Mouse (Mus musculus): Measurements from ENCODE around the gene 4933424G06Rik. TPM values are rescaled to one million over a fixed set of nuclear protein-coding genes. Genes with fewer than 3 reads are reported as not detected.

The 4933424G06Rik gene
- polyA plus RNA-seq, 1 experiment from 2014 or later: not detected

DNA sequence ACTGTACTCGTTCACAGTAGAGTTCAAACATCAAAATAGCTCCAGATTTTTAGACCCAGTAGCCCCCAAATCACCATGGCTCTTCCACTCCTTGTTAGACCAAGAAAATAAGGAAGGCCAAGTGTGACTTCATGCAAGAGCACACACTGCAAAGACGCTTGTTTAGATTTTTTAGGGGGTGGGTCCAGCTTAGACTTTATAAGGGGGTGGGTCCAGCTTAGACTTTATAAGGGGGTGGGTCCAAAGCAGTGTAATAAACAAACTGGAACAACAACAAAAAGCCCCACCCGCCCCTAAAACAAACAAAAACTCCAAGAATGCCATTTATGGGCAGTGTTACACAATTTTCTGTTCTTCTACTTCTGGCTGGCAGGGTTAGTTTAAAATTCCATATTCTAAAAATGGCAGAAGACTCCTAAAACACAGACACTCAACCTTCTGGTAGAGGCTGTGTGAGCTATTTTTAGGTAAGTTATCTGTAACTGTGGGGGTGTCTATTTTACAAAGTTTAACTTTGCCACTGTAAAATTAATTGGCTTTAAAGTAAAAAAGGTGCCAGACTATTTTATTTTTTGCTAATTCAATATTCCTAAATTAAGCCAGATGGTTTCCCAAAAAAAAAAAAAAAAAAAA, 90.5 kb downstream of the 4933424G06Rik start:
- H3K36me3 ChIP-seq (ENCODE audit: control insufficient read depth, insufficient read depth): peaks cover 56% of the 10 kb centered on the region
- no peak overlapping the region for H3K4me2 ChIP-seq (ENCODE audit: low read depth, low read length)
- no peaks in the 10 kb centered on the region for H3K27me3 ChIP-seq (ENCODE audit: control insufficient read depth, insufficient read depth, low read length)
- no peak overlapping the region for H3K9ac ChIP-seq (ENCODE audit: low read length)
- H3K9me3 ChIP-seq (replicated peaks; ENCODE audit: control insufficient read depth, low read length): no peaks in the 10 kb centered on the region
- no peak for ATAC-seq (replicated peaks; ENCODE audit: extremely low read depth, insufficient read depth, low FRiP score)
- WGBS: 69% methylated on average over 3 of the region's 3 CpGs
- no peak overlapping the region for H3K4me3 ChIP-seq (ENCODE audit: low read length)
- H3K4me1 ChIP-seq (ENCODE audit: control insufficient read depth, insufficient read depth, low read length): peaks cover 2% of the 10 kb centered on the region; the same call in 1 of the 2 replicates
- no peak overlapping the region for H3K27ac ChIP-seq (ENCODE audit: low read length)

- Histone ChIP-seq H3K27me3 (ENCODE audit: control insufficient read depth, insufficient read depth, low read length) (no peaks in the 10 kb centered on the region), H3K4me2 (ENCODE audit: low read depth, low read length) (no peak overlapping the region), H3K9ac (ENCODE audit: low read length) (no peak overlapping the region), H3K4me3 (ENCODE audit: low read length) (no peak overlapping the region), H3K9me3 (replicated peaks; ENCODE audit: control insufficient read depth, low read length) (no peaks in the 10 kb centered on the region), H3K27ac (ENCODE audit: low read length) (no peak overlapping the region), H3K36me3 (ENCODE audit: control insufficient read depth, insufficient read depth) (peaks cover 48% of the 10 kb centered on the region), H3K4me1 (ENCODE audit: control insufficient read depth, insufficient read depth, low read length) (peaks cover 2% of the 10 kb centered on the region; the same call in 1 of the 2 replicates)
- ATAC-seq (replicated peaks; ENCODE audit: extremely low read depth, insufficient read depth, low FRiP score): no peak
- whole genome bisulfite sequencing: 68% methylated on average over 9 of the region's 9 CpGs
These were observed 94.3 kb downstream of the 4933424G06Rik start for GRCm38 (mm10) chr1:36804259-36804658.

DNA sequence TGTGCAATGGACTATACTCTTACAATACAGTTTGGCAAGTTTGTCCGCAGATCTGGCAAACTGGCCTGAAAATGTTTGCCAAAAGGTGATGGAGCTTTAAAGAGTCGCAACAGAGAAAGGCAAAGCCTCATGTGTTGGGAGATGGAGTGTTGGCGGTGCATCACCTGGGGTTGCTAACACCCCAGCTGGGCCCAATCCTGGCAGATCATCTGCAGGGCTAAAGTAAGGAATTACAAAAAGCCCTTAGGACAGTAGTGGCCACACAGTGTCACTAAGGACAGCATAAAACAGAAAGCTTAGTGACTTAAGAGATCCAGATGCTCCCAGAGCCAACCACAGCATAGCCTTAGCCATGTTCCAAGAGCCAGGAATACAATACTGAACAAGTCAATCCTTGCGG, 94.9 kb downstream of the 4933424G06Rik start:
- H3K9ac ChIP-seq (ENCODE audit: low read length): no peak overlapping the region
- ATAC-seq (replicated peaks; ENCODE audit: extremely low read depth, insufficient read depth, low FRiP score): no peak
- H3K9me3 ChIP-seq (replicated peaks; ENCODE audit: control insufficient read depth, low read length): no peaks in the 10 kb centered on the region
- H3K4me1 ChIP-seq (ENCODE audit: control insufficient read depth, insufficient read depth, low read length): peaks cover 2% of the 10 kb centered on the region; the same call in 1 of the 2 replicates
- H3K27ac ChIP-seq (ENCODE audit: low read length): no peak overlapping the region
- H3K4me3 ChIP-seq (ENCODE audit: low read length): no peak overlapping the region
- WGBS: 86% methylated on average over 4 of the region's 4 CpGs
- no peak overlapping the region for H3K4me2 ChIP-seq (ENCODE audit: low read depth, low read length)
- H3K27me3 ChIP-seq (ENCODE audit: control insufficient read depth, insufficient read depth, low read length): no peaks in the 10 kb centered on the region
- H3K36me3 ChIP-seq (ENCODE audit: control insufficient read depth, insufficient read depth): peaks cover 44% of the 10 kb centered on the region

- no peaks in the 10 kb centered on the region for H3K27me3 ChIP-seq (ENCODE audit: control insufficient read depth, insufficient read depth, low read length)
- ATAC-seq (replicated peaks; ENCODE audit: extremely low read depth, insufficient read depth, low FRiP score): no peak
- H3K4me2 ChIP-seq (ENCODE audit: low read depth, low read length): no peak overlapping the region
- H3K36me3 ChIP-seq (ENCODE audit: control insufficient read depth, insufficient read depth): peaks cover 54% of the 10 kb centered on the region
- H3K4me3 ChIP-seq (ENCODE audit: low read length): no peak overlapping the region
- H3K4me1 ChIP-seq (ENCODE audit: control insufficient read depth, insufficient read depth, low read length): no peaks in the 10 kb centered on the region
- no peak overlapping the region for H3K9ac ChIP-seq (ENCODE audit: low read length)
- 97% methylated on average over 7 of the region's 7 CpGs for WGBS
- no peaks in the 10 kb centered on the region for H3K9me3 ChIP-seq (replicated peaks; ENCODE audit: control insufficient read depth, low read length)
- H3K27ac ChIP-seq (ENCODE audit: low read length): no peak overlapping the region
These were observed 96.4 kb downstream of the 4933424G06Rik start for GRCm38 (mm10) chr1:36806181-36806905.

DNA sequence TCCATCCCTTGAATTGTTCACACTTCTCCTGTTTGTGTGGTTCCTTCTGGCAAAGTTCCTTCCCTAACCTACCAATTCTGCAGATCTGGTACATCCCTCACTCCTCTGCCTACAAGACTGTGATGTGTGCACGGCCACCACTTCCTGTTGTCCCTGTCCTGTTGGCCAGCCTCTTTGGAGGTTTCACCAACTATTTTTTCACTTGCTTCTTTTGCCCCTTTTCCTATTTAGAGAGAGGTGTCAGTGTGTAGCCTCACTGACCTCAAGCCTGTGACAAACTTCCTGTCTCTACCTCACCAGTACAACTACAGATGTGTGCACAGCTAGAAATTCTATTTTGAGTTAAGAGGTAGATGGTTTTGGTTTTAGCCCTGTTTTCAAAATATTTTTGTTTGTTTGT, 97.1 kb downstream of the 4933424G06Rik start:
- WGBS: 71% methylated on average over 1 of the region's 1 CpGs
- no peak overlapping the region for H3K27ac ChIP-seq (ENCODE audit: low read length)
- no peak overlapping the region for H3K4me2 ChIP-seq (ENCODE audit: low read depth, low read length)
- H3K4me3 ChIP-seq (ENCODE audit: low read length): no peak overlapping the region
- ATAC-seq (replicated peaks; ENCODE audit: extremely low read depth, insufficient read depth, low FRiP score): no peak
- H3K9me3 ChIP-seq (replicated peaks; ENCODE audit: control insufficient read depth, low read length): no peaks in the 10 kb centered on the region
- H3K4me1 ChIP-seq (ENCODE audit: control insufficient read depth, insufficient read depth, low read length): no peaks in the 10 kb centered on the region
- no peaks in the 10 kb centered on the region for H3K27me3 ChIP-seq (ENCODE audit: control insufficient read depth, insufficient read depth, low read length)
- H3K9ac ChIP-seq (ENCODE audit: low read length): no peak overlapping the region
- peaks cover 54% of the 10 kb centered on the region for H3K36me3 ChIP-seq (ENCODE audit: control insufficient read depth, insufficient read depth)

Small RNA genes lying within 50 kb of the gene (microRNA-seq; reads per million reads assigned to microRNA genes)
- not detected for gene Gm24133

Other genes starting within 250 kb of the 4933424G06Rik start
- 6.6 and 6.9 TPM in 2 replicates for gene Cnnm4, start 238.5 kb upstream of the 4933424G06Rik start, polyA plus RNA-seq (2015; fragmentation: Nextera tagmentation; extraction: Ambion mirVana)
- 1.8 and 2.4 TPM in 2 replicates for gene Cnnm3, start 198.3 kb upstream of the 4933424G06Rik start, polyA plus RNA-seq (2015; fragmentation: Nextera tagmentation; extraction: Ambion mirVana)
- 30.2 and 32.7 TPM in 2 replicates for gene Ankrd23, start 173.3 kb upstream of the 4933424G06Rik start, polyA plus RNA-seq (2015; fragmentation: Nextera tagmentation; extraction: Ambion mirVana)
- gene Gm42417, start 170.7 kb upstream of the 4933424G06Rik start, polyA plus RNA-seq (2015; fragmentation: Nextera tagmentation; extraction: Ambion mirVana): not detected in 2 replicates
- 31.1 and 32.5 TPM in 2 replicates for gene Ankrd39, start 162.7 kb upstream of the 4933424G06Rik start, polyA plus RNA-seq (2015; fragmentation: Nextera tagmentation; extraction: Ambion mirVana)
- gene Sema4c, start 151.8 kb upstream of the 4933424G06Rik start, polyA plus RNA-seq (2015; fragmentation: Nextera tagmentation; extraction: Ambion mirVana): 7.8 and 8.8 TPM in 2 replicates
- 0.62 and 1.6 TPM in 2 replicates for gene Fam178b, start 27.0 kb upstream of the 4933424G06Rik start, polyA plus RNA-seq (2015; fragmentation: Nextera tagmentation; extraction: Ambion mirVana)
- gene Cox5b, start 18.7 kb upstream of the 4933424G06Rik start, polyA plus RNA-seq (2015; fragmentation: Nextera tagmentation; extraction: Ambion mirVana): 1,342 and 1,400 TPM in 2 replicates
- gene Actr1b, start 4.3 kb downstream of the 4933424G06Rik start, polyA plus RNA-seq (2015; fragmentation: Nextera tagmentation; extraction: Ambion mirVana): 85.2 and 96.6 TPM in 2 replicates
- 2.8 and 9.0 TPM in 2 replicates for gene Zap70, start 51.6 kb downstream of the 4933424G06Rik start, polyA plus RNA-seq (2015; fragmentation: Nextera tagmentation; extraction: Ambion mirVana)
- 8.9 and 9.0 TPM in 2 replicates for gene Tmem131, start 233.5 kb downstream of the 4933424G06Rik start, polyA plus RNA-seq (2015; fragmentation: Nextera tagmentation; extraction: Ambion mirVana)